In genomic region chr15:27822461-27822860, GRCm38 (mm10) we compare ENCODE assay signal across 17 mouse cellular contexts.
A peak's percentile ranks its signal among the peaks of the same experiment; 100 is the strongest.
DNase-seq lines count a peak whose midpoint lies in the region; ATAC-seq lines count a peak whose summit lies in the region.
"Had no signal": no experiment of that assay in that cellular context is flagged by ENCODE, and none has a peak within 500 bp of the region (broad histone marks: within the 10 kb centered on the region; RNA-seq: fewer than 3 reads in every experiment).

No protein-coding gene starts in this region.

- no peak overlapping the region for H3K9ac ChIP-seq in kidney, embryonic 15.5 days
- H3K9ac ChIP-seq: forebrain, embryonic 15.5 days had no signal

- peak; percentile 27 for DNase-seq in kidney, adult 18-20 months
- peak; percentile 38 for DNase-seq in testis, postnatal 14 days (ENCODE audit: low spot score)
- no peak for DNase-seq in testis, postnatal 10 days (ENCODE audit: low spot score)
- peak; percentile 63 to 65 for DNase-seq in adrenal gland, postnatal 36 days
- no peak for DNase-seq in thymus, postnatal 10 days (ENCODE audit: low spot score in 2 of 2)
- DNase-seq in c-Kit-positive CD71-positive TER-119-positive erythroid progenitor cells, embryonic 14.5 days (ENCODE audit: low spot score), result no peak
- DNase-seq: cerebellum, adult 9-10 months; embryo, embryonic 11 days; gastrocnemius, postnatal 10 days; layer of hippocampus, adult 9-11 months; lung, adult 18-20 months; lung, postnatal 36 days; thymus, adult 18-20 months had no signal

- no peak; the same call in 1 of the 2 replicates for ATAC-seq in kidney, embryonic 15.5 days (replicated peaks; ENCODE audit: low FRiP score)
- ATAC-seq: forebrain, embryonic 15.5 days had no signal

- no peak overlapping the region for H3K27ac ChIP-seq in kidney, embryonic 15.5 days
- H3K27ac ChIP-seq: forebrain, embryonic 15.5 days; midbrain, embryonic 10.5 days had no signal

- no peaks in the 10 kb centered on the region for H3K9me3 ChIP-seq in kidney, embryonic 15.5 days (replicated peaks)
- H3K9me3 ChIP-seq: forebrain, embryonic 15.5 days; midbrain, embryonic 10.5 days had no signal

- H3K4me3 ChIP-seq in kidney, embryonic 15.5 days (replicated peaks), result no peak overlapping the region
- H3K4me3 ChIP-seq: forebrain, embryonic 15.5 days; midbrain, embryonic 10.5 days had no signal

- WGBS in kidney, embryonic 15.5 days, result 94% methylated on average over 4 of the region's 4 CpGs

- H3K36me3 ChIP-seq in kidney, embryonic 15.5 days, result peaks cover 100% of the 10 kb centered on the region

- H3K4me2 ChIP-seq in kidney, embryonic 15.5 days, result no peak overlapping the region
- H3K4me2 ChIP-seq: forebrain, embryonic 15.5 days; heart, embryonic 11.5 days had no signal

- no peaks in the 10 kb centered on the region for H3K4me1 ChIP-seq in kidney, embryonic 15.5 days
- H3K4me1 ChIP-seq: forebrain, embryonic 15.5 days; midbrain, embryonic 10.5 days had no signal

- no peaks in the 10 kb centered on the region for H3K27me3 ChIP-seq in kidney, embryonic 15.5 days
- H3K27me3 ChIP-seq: forebrain, embryonic 15.5 days had no signal

Comparison
In these comparisons a context has a peak if more than half of its experiments do, and no peak if none do; other contexts are left out.
1. DNase-seq: peak in kidney, adult 18-20 months (single experiment), testis, postnatal 14 days (single experiment) and adrenal gland, postnatal 36 days (2 of 2); none in testis, postnatal 10 days (single experiment), thymus, postnatal 10 days (0 of 2) and c-Kit-positive CD71-positive TER-119-positive erythroid progenitor cells, embryonic 14.5 days (single experiment).